Mouse (Mus musculus) embryonic facial prominence, embryonic 15.5 days (tissue): ENCODE measurements around the gene Gpank1. TPM values are rescaled to one million over a fixed set of nuclear protein-coding genes. Genes with fewer than 3 reads are reported as not detected.

Experiments
- ATAC-seq: fragments of 200-750 bp; cut with Nextera tagmentation; 2 replicates; pipeline ENCODE4 v1.8.0; 2017; ENCODE audit warnings: low read depth, moderate TSS enrichment; ENCODE audit not compliant: insufficient number of reproducible peaks, low FRiP score, low TSS enrichment
- H3K27ac ChIP-seq: fragments of 300-500 bp; sonication (generic); replicated peaks from 2 replicates; pipeline ENCODE4 v1.5.1; 2015; ENCODE audit warnings: mild to moderate bottlenecking, inconsistent platforms
- H3K27me3 ChIP-seq: fragments of 300-500 bp; sonication (generic); 2 replicates; pipeline ENCODE4 v1.6.1; 2015; ENCODE audit warnings: inconsistent platforms
- H3K36me3 ChIP-seq: fragments of 300-500 bp; sonication (generic); 2 replicates; pipeline ENCODE4 v1.6.1; 2015; ENCODE audit warnings: mild to moderate bottlenecking, inconsistent platforms
- H3K4me1 ChIP-seq: fragments of 300-500 bp; sonication (generic); 2 replicates; pipeline ENCODE4 v1.6.1; 2015; ENCODE audit warnings: inconsistent platforms
- H3K4me2 ChIP-seq: fragments of 300-500 bp; sonication (generic); replicated peaks from 2 replicates; pipeline ENCODE4 v1.6.1; 2015; ENCODE audit warnings: mild to moderate bottlenecking, inconsistent platforms
- H3K4me3 ChIP-seq: fragments of 300-500 bp; sonication (generic); replicated peaks from 2 replicates; pipeline ENCODE4 v1.5.1; 2015; ENCODE audit warnings: mild to moderate bottlenecking, inconsistent platforms
- H3K9ac ChIP-seq: fragments of 300-500 bp; sonication (generic); 2 replicates; pipeline ENCODE4 v1.6.1; 2015; ENCODE audit warnings: inconsistent platforms
- H3K9me3 ChIP-seq: fragments of 300-500 bp; sonication (generic); replicated peaks from 2 replicates; pipeline ENCODE4 v1.6.1; 2016; ENCODE audit warnings: inconsistent platforms
- WGBS: fragments of 180-500 bp; shearing (Covaris S2); methylation state at CpG from one replicate; pipeline ENCODE4 v1.1.7; 2015; 5-methylcytosine and 5-hydroxymethylcytosine counted together
- polyA plus RNA-seq: library from polyadenylated mRNA; unstranded; fragments of >200 nt; fragmentation: Nextera tagmentation; extraction: Ambion mirVana; gene quantifications from 2 replicates; pipeline ENCODE4 v1.2.1, GENCODE M21; 2015

Gpank1 gene
- polyA plus RNA-seq, 1 experiment from 2014 or later: 20.1 TPM

- H3K27me3 ChIP-seq: no peaks in the 10 kb centered on the region
- peaks cover 39% of the 10 kb centered on the region for H3K36me3 ChIP-seq
- 6% methylated on average over 8 of the region's 8 CpGs for WGBS
- H3K9ac ChIP-seq: peak overlapping the region; percentile 100
- no peaks in the 10 kb centered on the region for H3K9me3 ChIP-seq
- no peak for ATAC-seq
- H3K4me3 ChIP-seq: peak overlapping the region; percentile 100
- peak overlapping the region; percentile 100 for H3K27ac ChIP-seq
- H3K4me1 ChIP-seq: peaks cover 35% of the 10 kb centered on the region
- H3K4me2 ChIP-seq: peak overlapping the region; percentile 88
These were observed 42.2 kb downstream of the Gpank1 start for GRCm38 (mm10) chr17:35163326-35164081.

DNA sequence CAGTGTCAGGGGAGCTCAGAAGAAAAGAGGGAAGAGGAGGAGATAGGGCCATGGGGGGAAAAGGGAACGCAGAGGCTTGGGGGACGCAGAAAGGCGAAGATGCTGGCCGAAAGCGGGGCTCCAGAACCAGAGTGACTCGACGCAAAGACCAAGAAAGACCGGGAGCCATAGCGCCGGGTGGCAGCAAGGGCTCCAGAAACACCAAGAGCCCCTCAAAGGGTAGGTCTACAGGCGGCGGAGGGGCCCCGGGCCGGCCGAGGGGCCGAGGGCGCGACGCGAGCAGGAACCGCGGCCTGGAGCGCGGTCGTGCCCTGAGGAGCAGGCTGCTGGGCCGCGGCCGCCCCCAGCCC, 42.9 kb downstream of the Gpank1 start:
- no peaks in the 10 kb centered on the region for H3K27me3 ChIP-seq
- no peak for ATAC-seq
- H3K4me1 ChIP-seq: peaks cover 35% of the 10 kb centered on the region
- peak overlapping the region; percentile 100 for H3K27ac ChIP-seq
- H3K36me3 ChIP-seq: peaks cover 32% of the 10 kb centered on the region
- peak overlapping the region; percentile 100 for H3K9ac ChIP-seq
- WGBS: 0% methylated on average over 28 of the region's 28 CpGs
- no peaks in the 10 kb centered on the region for H3K9me3 ChIP-seq
- H3K4me3 ChIP-seq: peak overlapping the region; percentile 100
- peak overlapping the region; percentile 88 for H3K4me2 ChIP-seq

- Histone ChIP-seq H3K4me3 (peak within 1 kb of the TSS; percentile 100), H3K4me1 (peaks cover 35% of the 10 kb centered on the region), H3K9ac (peak within 1 kb of the TSS; percentile 100), H3K27ac (peak within 1 kb of the TSS; percentile 100), H3K36me3 (peaks cover 26% of the 10 kb centered on the region), H3K27me3 (no peaks in the 10 kb centered on the region), H3K9me3 (no peaks in the 10 kb centered on the region), H3K4me2 (peak within 1 kb of the TSS; percentile 88)
- peak; percentile 95 for ATAC-seq
- WGBS: under 1% methylated on average over 74 of the region's 89 CpGs
These were observed 43.6 kb downstream of the Gpank1 start, which contains the start of gene Prrc2a for GRCm38 (mm10) chr17:35164568-35165450. Prrc2a (minus strand) TSS chr17:35164897.

GRCm38 (mm10) chr17:35165451-35166155, 44.3 kb downstream of the Gpank1 start:
- peak overlapping the region; percentile 100 for H3K4me3 ChIP-seq
- no peaks in the 10 kb centered on the region for H3K9me3 ChIP-seq
- H3K4me2 ChIP-seq: peak overlapping the region; percentile 50
- peak overlapping the region; percentile 44 for H3K9ac ChIP-seq
- WGBS: 20% methylated on average over 12 of the region's 12 CpGs
- H3K4me1 ChIP-seq: peaks cover 35% of the 10 kb centered on the region
- no peaks in the 10 kb centered on the region for H3K27me3 ChIP-seq
- peak overlapping the region; percentile 100 for H3K27ac ChIP-seq
- peaks cover 18% of the 10 kb centered on the region for H3K36me3 ChIP-seq
- no peak for ATAC-seq

DNA sequence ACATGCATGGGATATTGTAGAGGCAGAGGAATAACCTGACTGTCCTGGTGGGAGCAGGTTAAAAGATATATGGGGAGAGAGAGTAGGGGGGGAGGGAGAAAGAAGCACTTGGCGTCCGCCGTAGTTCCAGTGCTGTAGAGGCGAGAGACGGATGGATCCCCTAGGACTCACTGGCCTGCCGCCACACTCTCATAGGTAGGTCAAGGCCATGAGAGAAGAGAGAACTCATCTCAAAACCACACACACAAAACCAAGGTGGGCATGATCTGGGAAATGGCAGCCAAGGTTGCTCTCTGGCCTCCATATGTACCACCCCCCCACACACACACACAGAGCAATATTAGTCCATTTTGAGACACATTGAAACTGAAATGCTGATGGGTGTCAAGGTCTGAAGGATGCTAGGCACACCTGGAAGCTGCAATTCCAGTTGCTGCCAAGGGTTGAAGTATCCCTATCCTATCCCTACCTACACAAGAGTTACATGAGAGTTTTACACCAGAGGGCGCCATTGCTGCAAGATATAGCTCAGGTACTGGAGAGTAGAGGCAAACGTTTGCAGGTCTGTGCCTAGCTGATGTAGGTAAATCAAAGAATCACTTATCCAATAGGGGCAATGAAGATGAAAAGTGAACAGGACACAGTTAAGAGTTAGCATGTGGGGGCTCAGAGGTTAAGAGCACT, 45.2 kb downstream of the Gpank1 start:
- H3K4me2 ChIP-seq: peak overlapping the region; percentile 50; the same call in 1 of the 2 replicates
- no peak for ATAC-seq
- H3K4me1 ChIP-seq: peaks cover 28% of the 10 kb centered on the region
- H3K27ac ChIP-seq: peak overlapping the region; percentile 100
- no peak overlapping the region for H3K4me3 ChIP-seq
- no peak overlapping the region for H3K9ac ChIP-seq
- H3K9me3 ChIP-seq: no peaks in the 10 kb centered on the region
- no peaks in the 10 kb centered on the region for H3K27me3 ChIP-seq
- H3K36me3 ChIP-seq: peaks cover 9% of the 10 kb centered on the region
- 72% methylated on average over 8 of the region's 8 CpGs for WGBS

DNA sequence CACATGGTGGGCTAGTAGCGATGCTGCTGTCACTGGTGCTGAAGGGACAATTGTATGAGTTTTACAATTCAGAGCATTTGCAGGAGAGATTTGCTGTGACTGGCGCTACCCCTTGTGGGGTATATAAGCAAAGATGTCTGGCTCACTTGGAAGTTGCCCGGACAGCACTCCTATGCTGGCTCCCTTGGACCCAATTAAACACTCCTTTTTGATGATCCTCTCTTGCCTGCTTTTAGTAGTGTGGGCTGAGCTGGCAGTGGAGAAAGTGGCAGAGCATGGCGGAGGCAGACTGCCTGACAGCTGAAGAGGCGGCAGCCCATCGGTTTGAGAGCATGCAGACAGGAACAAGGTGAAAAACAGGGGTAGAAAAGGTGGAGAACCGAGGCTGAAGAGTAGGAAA, 46.5 kb downstream of the Gpank1 start:
- no peak for ATAC-seq
- Histone ChIP-seq H3K9ac (no peak overlapping the region), H3K27me3 (no peaks in the 10 kb centered on the region), H3K36me3 (no peaks in the 10 kb centered on the region), H3K9me3 (no peaks in the 10 kb centered on the region), H3K27ac (no peak overlapping the region), H3K4me1 (peaks cover 16% of the 10 kb centered on the region), H3K4me2 (no peak overlapping the region), H3K4me3 (no peak overlapping the region)
- 88% methylated on average over 7 of the region's 7 CpGs for whole genome bisulfite sequencing

DNA sequence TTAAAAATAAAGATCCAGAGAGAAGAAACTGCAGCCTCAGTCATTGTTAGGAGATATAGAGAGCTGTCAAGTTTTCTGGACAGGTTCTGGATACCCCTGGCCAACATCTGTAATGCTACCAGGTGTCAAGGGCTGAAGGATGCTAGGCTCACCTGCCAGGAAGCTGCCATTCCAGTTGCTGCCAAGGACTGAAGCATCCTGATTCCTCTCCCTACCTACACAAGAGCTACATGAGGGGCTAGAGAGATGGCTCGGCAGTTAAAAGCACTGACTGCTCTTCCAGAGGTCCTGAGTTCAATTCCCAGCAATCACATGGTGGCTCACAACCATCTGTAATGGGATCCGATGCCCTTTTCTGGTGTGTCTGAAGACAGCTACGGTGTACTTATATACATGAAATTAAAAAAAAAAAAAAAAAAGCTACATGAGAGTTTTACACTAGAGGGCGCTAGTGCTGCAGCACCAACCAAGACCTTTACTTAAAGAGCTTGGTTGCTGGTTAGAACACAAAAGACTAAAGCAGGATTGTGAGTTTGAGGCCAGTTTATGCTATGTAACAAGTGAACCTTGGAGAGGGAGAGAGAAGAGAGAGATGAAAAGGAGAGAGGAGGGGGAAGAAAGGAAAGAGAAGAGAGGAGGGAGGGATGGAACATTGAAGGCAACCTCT, 47.4 kb downstream of the Gpank1 start:
- no peaks in the 10 kb centered on the region for H3K36me3 ChIP-seq
- no peaks in the 10 kb centered on the region for H3K9me3 ChIP-seq
- peaks cover 18% of the 10 kb centered on the region for H3K4me1 ChIP-seq
- H3K9ac ChIP-seq: no peak overlapping the region
- no peak overlapping the region for H3K4me3 ChIP-seq
- no peaks in the 10 kb centered on the region for H3K27me3 ChIP-seq
- H3K4me2 ChIP-seq: no peak overlapping the region
- H3K27ac ChIP-seq: no peak overlapping the region
- ATAC-seq: no peak
- 18% methylated on average over 4 of the region's 4 CpGs for WGBS

- 62% methylated on average over 11 of the region's 11 CpGs for WGBS
- Histone ChIP-seq H3K9ac (no peak overlapping the region), H3K27ac (peak overlapping the region; percentile 72)
These were observed 51.4 kb downstream of the Gpank1 start for GRCm38 (mm10) chr17:35172445-35173234.

GRCm38 (mm10) chr17:35173329-35173728, 52.1 kb downstream of the Gpank1 start:
- no peak overlapping the region for H3K9ac ChIP-seq
- H3K9me3 ChIP-seq: no peaks in the 10 kb centered on the region
- peak overlapping the region; percentile 72 for H3K27ac ChIP-seq
- no peak overlapping the region for H3K4me3 ChIP-seq
- H3K4me2 ChIP-seq: no peak overlapping the region
- no peaks in the 10 kb centered on the region for H3K27me3 ChIP-seq
- WGBS: 67% methylated on average over 3 of the region's 3 CpGs
- no peaks in the 10 kb centered on the region for H3K36me3 ChIP-seq
- peaks cover 18% of the 10 kb centered on the region for H3K4me1 ChIP-seq
- no peak for ATAC-seq

More at GRCm38 (mm10) chr17:35172445-35173234, 51.4 kb downstream of the Gpank1 start:
- Histone ChIP-seq H3K9me3 (no peaks in the 10 kb centered on the region), H3K27me3 (no peaks in the 10 kb centered on the region), H3K4me2 (no peak overlapping the region), H3K4me3 (no peak overlapping the region), H3K4me1 (peaks cover 18% of the 10 kb centered on the region), H3K36me3 (no peaks in the 10 kb centered on the region)
- ATAC-seq: no peak
